Mouse (Mus musculus): ENCODE measurements around the gene Elob. TPM values are rescaled to one million over a fixed set of nuclear protein-coding genes. Genes with fewer than 3 reads are reported as not detected.

Elob gene
- polyA plus RNA-seq, 1 experiment from 2014 or later: 1,117 TPM

- WGBS: 69% methylated on average over 6 of the region's 6 CpGs
- H3K27me3 ChIP-seq: no peaks in the 10 kb centered on the region
- H3K9ac ChIP-seq: no peak overlapping the region
- H3K9me3 ChIP-seq: peaks cover 13% of the 10 kb centered on the region
- H3K4me3 ChIP-seq: no peak overlapping the region
- H3K27ac ChIP-seq: no peak overlapping the region
- H3K36me3 ChIP-seq: peaks cover 96% of the 10 kb centered on the region
- H3K4me2 ChIP-seq: no peak overlapping the region
- ATAC-seq (ENCODE audit: insufficient number of reproducible peaks, low FRiP score, low TSS enrichment, low read depth): no peak; the same call in 1 of the 2 replicates
- H3K4me1 ChIP-seq: peaks cover 16% of the 10 kb centered on the region
Measured at GRCm38 (mm10) chr17:23822094-23822493, 6.8 kb downstream of the Elob start.

- peaks cover 8% of the 10 kb centered on the region; the same call in 1 of the 2 replicates for H3K4me1 ChIP-seq
- no peak overlapping the region for H3K27ac ChIP-seq
- WGBS: 95% methylated on average over 5 of the region's 5 CpGs
- H3K9me3 ChIP-seq: peaks cover 13% of the 10 kb centered on the region
- peaks cover 97% of the 10 kb centered on the region for H3K36me3 ChIP-seq
- H3K27me3 ChIP-seq: no peaks in the 10 kb centered on the region
- H3K4me3 ChIP-seq: no peak overlapping the region
- no peak overlapping the region for H3K4me2 ChIP-seq
- ATAC-seq (ENCODE audit: insufficient number of reproducible peaks, low FRiP score, low TSS enrichment, low read depth): no peak
- H3K9ac ChIP-seq: no peak overlapping the region
Measured at GRCm38 (mm10) chr17:23820731-23821130, 8.2 kb downstream of the Elob start.

DNA sequence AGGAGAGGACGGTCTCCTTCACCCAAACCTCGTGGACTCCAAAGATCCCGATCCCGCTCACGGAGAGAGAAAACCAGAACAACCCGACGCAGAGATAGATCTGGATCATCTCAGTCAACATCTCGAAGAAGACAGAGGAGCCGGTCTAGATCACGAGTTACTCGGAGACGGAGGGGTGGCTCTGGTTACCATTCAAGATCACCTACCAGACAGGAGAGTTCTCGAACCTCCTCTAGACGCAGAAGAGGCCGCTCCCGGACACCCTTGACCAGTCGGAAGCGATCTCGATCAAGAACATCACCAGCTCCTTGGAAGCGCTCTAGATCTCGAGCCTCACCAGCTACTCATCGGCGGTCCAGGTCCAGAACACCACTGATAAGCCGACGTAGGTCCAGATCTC is 9.7 kb downstream of the Elob start:
- WGBS: 98% methylated on average over 25 of the region's 25 CpGs
- no peaks in the 10 kb centered on the region for H3K27me3 ChIP-seq
- ATAC-seq (ENCODE audit: insufficient number of reproducible peaks, low FRiP score, low TSS enrichment, low read depth): no peak
- no peak overlapping the region for H3K9ac ChIP-seq
- no peak overlapping the region for H3K4me3 ChIP-seq
- H3K36me3 ChIP-seq: peaks cover 98% of the 10 kb centered on the region
- no peak overlapping the region for H3K4me2 ChIP-seq
- H3K27ac ChIP-seq: no peak overlapping the region
- H3K9me3 ChIP-seq: peaks cover 13% of the 10 kb centered on the region
- H3K4me1 ChIP-seq: 0 out of 2 replicates have a peak, but pooled peaks cover 2% of the 10 kb centered on the region

GRCm38 (mm10) chr17:23818579-23818978 is 10.4 kb downstream of the Elob start:
- no peak overlapping the region for H3K9ac ChIP-seq
- H3K9me3 ChIP-seq: peaks cover 13% of the 10 kb centered on the region
- no peak overlapping the region for H3K27ac ChIP-seq
- H3K36me3 ChIP-seq: peaks cover 98% of the 10 kb centered on the region
- 98% methylated on average over 8 of the region's 8 CpGs for WGBS
- 0 out of 2 replicates have a peak, but pooled peaks cover 2% of the 10 kb centered on the region for H3K4me1 ChIP-seq
- H3K27me3 ChIP-seq: no peaks in the 10 kb centered on the region
- no peak overlapping the region for H3K4me2 ChIP-seq
- H3K4me3 ChIP-seq: no peak overlapping the region
- no peak for ATAC-seq (ENCODE audit: insufficient number of reproducible peaks, low FRiP score, low TSS enrichment, low read depth)

DNA sequence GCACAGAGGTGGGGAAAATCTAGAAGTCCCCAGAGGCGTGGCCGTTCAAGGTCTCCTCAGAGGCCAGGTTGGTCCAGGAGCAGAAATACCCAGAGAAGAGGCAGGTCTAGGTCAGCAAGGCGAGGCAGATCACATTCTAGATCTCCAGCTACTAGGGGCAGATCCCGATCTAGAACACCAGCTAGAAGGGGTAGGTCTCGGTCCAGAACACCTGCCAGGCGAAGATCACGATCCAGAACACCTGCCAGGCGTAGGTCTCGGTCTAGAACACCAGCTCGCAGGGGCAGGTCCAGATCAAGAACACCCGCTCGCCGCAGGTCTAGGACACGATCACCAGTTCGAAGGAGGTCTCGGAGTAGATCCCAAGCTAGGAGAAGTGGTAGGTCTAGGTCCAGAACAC is 13.3 kb downstream of the Elob start:
- 97% methylated on average over 16 of the region's 16 CpGs for WGBS
- Histone ChIP-seq H3K36me3 (peaks cover 91% of the 10 kb centered on the region), H3K9me3 (peaks cover 13% of the 10 kb centered on the region), H3K27me3 (no peaks in the 10 kb centered on the region), H3K4me3 (no peak overlapping the region), H3K27ac (no peak overlapping the region), H3K9ac (no peak overlapping the region), H3K4me2 (no peak overlapping the region), H3K4me1 (no peaks in the 10 kb centered on the region)
- ATAC-seq (ENCODE audit: insufficient number of reproducible peaks, low FRiP score, low TSS enrichment, low read depth): no peak

DNA sequence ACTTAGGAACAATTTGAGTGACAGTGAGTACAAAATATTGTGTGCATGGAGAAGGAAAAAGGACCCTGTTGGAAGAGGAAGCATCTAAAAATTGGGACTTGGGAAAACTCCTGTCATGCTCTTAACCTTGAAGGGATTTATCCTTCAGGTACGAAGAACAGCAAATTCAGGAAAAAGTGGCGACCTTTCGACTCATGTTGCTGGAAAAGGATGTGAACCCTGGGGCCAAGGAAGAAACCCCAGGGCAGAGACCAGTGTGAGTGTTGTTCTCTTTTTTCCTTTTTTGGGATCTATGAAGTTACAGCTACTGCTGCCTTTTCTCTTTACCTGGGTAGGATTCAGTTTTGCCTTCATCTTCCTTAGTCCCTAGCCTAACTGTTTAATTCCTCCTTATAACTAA is 21.0 kb downstream of the Elob start:
- ATAC-seq (ENCODE audit: insufficient number of reproducible peaks, low FRiP score, low TSS enrichment, low read depth): no peak
- H3K36me3 ChIP-seq: peaks cover 55% of the 10 kb centered on the region
- H3K4me3 ChIP-seq: no peak overlapping the region
- H3K9ac ChIP-seq: no peak overlapping the region
- H3K4me1 ChIP-seq: peaks cover 28% of the 10 kb centered on the region
- H3K27ac ChIP-seq: no peak overlapping the region
- H3K27me3 ChIP-seq: no peaks in the 10 kb centered on the region
- 94% methylated on average over 3 of the region's 3 CpGs for WGBS
- H3K9me3 ChIP-seq: no peaks in the 10 kb centered on the region
- H3K4me2 ChIP-seq: no peak overlapping the region

DNA sequence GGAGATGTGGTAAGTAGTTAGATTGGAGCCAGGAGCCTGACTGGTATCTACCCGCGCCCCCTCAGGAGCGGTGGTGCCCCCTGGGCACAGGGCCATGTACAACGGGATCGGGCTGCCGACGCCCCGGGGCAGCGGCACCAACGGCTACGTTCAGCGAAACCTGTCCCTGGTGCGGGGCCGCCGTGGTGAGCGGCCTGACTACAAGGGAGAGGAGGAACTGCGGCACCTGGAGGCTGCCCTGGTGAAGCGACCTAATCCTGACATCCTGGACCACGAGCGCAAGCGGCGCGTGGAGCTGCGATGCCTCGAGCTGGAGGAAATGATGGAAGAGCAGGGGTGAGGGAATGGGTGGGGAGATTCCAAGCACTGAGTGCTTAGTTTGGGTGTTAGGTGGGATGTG is 22.1 kb downstream of the Elob start:
- 62% methylated on average over 25 of the region's 25 CpGs for WGBS
- Histone ChIP-seq H3K9me3 (no peaks in the 10 kb centered on the region), H3K4me3 (peak overlapping the region; percentile 15; the same call in 1 of the 2 replicates), H3K27ac (peak overlapping the region; percentile 27; the same call in 1 of the 2 replicates), H3K36me3 (peaks cover 46% of the 10 kb centered on the region), H3K9ac (no peak overlapping the region), H3K27me3 (no peaks in the 10 kb centered on the region), H3K4me2 (peak overlapping the region; percentile 19; the same call in 1 of the 2 replicates), H3K4me1 (peaks cover 31% of the 10 kb centered on the region)
- no peak for ATAC-seq (ENCODE audit: insufficient number of reproducible peaks, low FRiP score, low TSS enrichment, low read depth)

GRCm38 (mm10) chr17:23804426-23805085 is 24.4 kb downstream of the Elob start:
- H3K36me3 ChIP-seq: peaks cover 27% of the 10 kb centered on the region
- H3K9ac ChIP-seq: peak overlapping the region; percentile 97
- no peak for ATAC-seq (ENCODE audit: insufficient number of reproducible peaks, low FRiP score, low TSS enrichment, low read depth)
- H3K4me2 ChIP-seq: peak overlapping the region; percentile 59
- no peaks in the 10 kb centered on the region for H3K27me3 ChIP-seq
- H3K9me3 ChIP-seq: no peaks in the 10 kb centered on the region
- peak overlapping the region; percentile 97 for H3K27ac ChIP-seq
- H3K4me1 ChIP-seq: peaks cover 31% of the 10 kb centered on the region
- WGBS: 1% methylated on average over 8 of the region's 8 CpGs
- peak overlapping the region; percentile 99 for H3K4me3 ChIP-seq

GRCm38 (mm10) chr17:23803366-23804041 is 25.4 kb downstream of the Elob start:
- Histone ChIP-seq H3K4me1 (peaks cover 31% of the 10 kb centered on the region), H3K27ac (peak overlapping the region; percentile 97), H3K9me3 (no peaks in the 10 kb centered on the region), H3K36me3 (peaks cover 16% of the 10 kb centered on the region), H3K4me3 (peak overlapping the region; percentile 99), H3K4me2 (peak overlapping the region; percentile 59), H3K27me3 (no peaks in the 10 kb centered on the region), H3K9ac (peak overlapping the region; percentile 97)
- ATAC-seq (ENCODE audit: insufficient number of reproducible peaks, low FRiP score, low TSS enrichment, low read depth): peak; percentile 31
- WGBS: under 1% methylated on average over 70 of the region's 83 CpGs

- H3K27me3 ChIP-seq: no peaks in the 10 kb centered on the region
- H3K9me3 ChIP-seq: no peaks in the 10 kb centered on the region
- peak overlapping the region; percentile 97 for H3K27ac ChIP-seq
- H3K4me1 ChIP-seq: peaks cover 31% of the 10 kb centered on the region
- H3K4me2 ChIP-seq: peak overlapping the region; percentile 59
- peak overlapping the region; percentile 99 for H3K4me3 ChIP-seq
- H3K9ac ChIP-seq: peak overlapping the region; percentile 97
- WGBS: under 1% methylated on average over 60 of the region's 60 CpGs
- H3K36me3 ChIP-seq: peaks cover 10% of the 10 kb centered on the region
- peak; percentile 98 for ATAC-seq (ENCODE audit: insufficient number of reproducible peaks, low FRiP score, low TSS enrichment, low read depth)
Measured at GRCm38 (mm10) chr17:23802746-23803365, 26.1 kb downstream of the Elob start.

GRCm38 (mm10) chr17:23801627-23802026 is 27.3 kb downstream of the Elob start:
- H3K9me3 ChIP-seq: no peaks in the 10 kb centered on the region
- H3K27me3 ChIP-seq: no peaks in the 10 kb centered on the region
- H3K4me2 ChIP-seq: no peak overlapping the region
- no peak overlapping the region for H3K4me3 ChIP-seq
- 91% methylated on average over 10 of the region's 10 CpGs for WGBS
- H3K9ac ChIP-seq: no peak overlapping the region
- no peak overlapping the region for H3K27ac ChIP-seq
- H3K4me1 ChIP-seq: peaks cover 20% of the 10 kb centered on the region
- no peaks in the 10 kb centered on the region for H3K36me3 ChIP-seq
- ATAC-seq (ENCODE audit: insufficient number of reproducible peaks, low FRiP score, low TSS enrichment, low read depth): no peak

DNA sequence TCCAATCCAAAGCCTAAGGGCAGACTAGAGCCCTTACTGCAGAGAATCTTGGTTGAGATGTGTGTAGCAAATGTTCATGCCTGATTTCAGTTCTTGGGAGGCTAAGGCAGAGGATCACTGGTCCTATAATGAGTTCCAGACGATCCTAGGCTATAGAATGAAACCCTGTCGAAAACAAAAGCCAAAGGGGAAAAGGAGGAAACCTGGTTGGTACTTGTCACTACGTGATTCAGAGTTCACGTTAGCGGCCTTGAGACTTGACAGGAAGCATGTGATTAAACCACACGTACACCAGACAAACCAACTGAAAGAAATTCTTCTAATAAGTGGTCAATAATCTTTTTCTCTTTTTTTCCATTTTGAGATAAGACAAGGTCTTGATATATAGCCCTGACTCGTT is 31.6 kb downstream of the Elob start:
- no peaks in the 10 kb centered on the region for H3K27me3 ChIP-seq
- H3K36me3 ChIP-seq: no peaks in the 10 kb centered on the region
- H3K27ac ChIP-seq: no peak overlapping the region
- ATAC-seq (ENCODE audit: insufficient number of reproducible peaks, low FRiP score, low TSS enrichment, low read depth): no peak
- WGBS: 25% methylated on average over 7 of the region's 7 CpGs
- no peak overlapping the region for H3K9ac ChIP-seq
- H3K4me3 ChIP-seq: no peak overlapping the region
- H3K9me3 ChIP-seq: no peaks in the 10 kb centered on the region
- H3K4me2 ChIP-seq: no peak overlapping the region
- 0 out of 2 replicates have a peak, but pooled peaks cover 1% of the 10 kb centered on the region for H3K4me1 ChIP-seq

All from limb, embryonic 15.5 days (tissue).